Mouse (Mus musculus): ENCODE measurements around the gene Ptpn22.

Ptpn22 gene

GRCm38 (mm10) chr3:103857977-103858563 is 1.5 kb upstream of the Ptpn22 start:
- peak in 1 of 2 experiments; percentile 42 for DNase-seq (ENCODE audit: low spot score in 2 of 2)

- DNase-seq (ENCODE audit: low spot score in 2 of 2): peak; percentile 87 to 88
Measured at GRCm38 (mm10) chr3:103859851-103860391, 326 bp downstream of the Ptpn22 start.

GRCm38 (mm10) chr3:103862721-103863220 is 3.2 kb downstream of the Ptpn22 start:
- DNase-seq (ENCODE audit: low spot score in 2 of 2): peak; percentile 32 to 33

- DNase-seq (ENCODE audit: low spot score in 2 of 2): no peak
Measured at GRCm38 (mm10) chr3:103864200-103864599, 4.6 kb downstream of the Ptpn22 start.

GRCm38 (mm10) chr3:103867424-103867971 is 7.9 kb downstream of the Ptpn22 start:
- peak; percentile 48 to 66 for DNase-seq (ENCODE audit: low spot score in 2 of 2)

GRCm38 (mm10) chr3:103868008-103868407 is 8.4 kb downstream of the Ptpn22 start:
- peak; percentile 32 to 54 for DNase-seq (ENCODE audit: low spot score in 2 of 2)

GRCm38 (mm10) chr3:103872663-103873098 is 13.1 kb downstream of the Ptpn22 start:
- DNase-seq (ENCODE audit: low spot score in 2 of 2): peak; percentile 71 to 76

- peak; percentile 42 to 49 for DNase-seq (ENCODE audit: low spot score in 2 of 2)
Measured at GRCm38 (mm10) chr3:103874329-103874728, 14.7 kb downstream of the Ptpn22 start.

- no peak for DNase-seq (ENCODE audit: low spot score in 2 of 2)
Measured at GRCm38 (mm10) chr3:103885946-103886345, 26.4 kb downstream of the Ptpn22 start.

- peak in 1 of 2 experiments; percentile 41 for DNase-seq (ENCODE audit: low spot score in 2 of 2)
Measured at GRCm38 (mm10) chr3:103887581-103887980, 28.0 kb downstream of the Ptpn22 start.

GRCm38 (mm10) chr3:103893374-103893773 is 33.8 kb downstream of the Ptpn22 start:
- DNase-seq (ENCODE audit: low spot score in 2 of 2): no peak

- peak; percentile 36 to 54 for DNase-seq (ENCODE audit: low spot score in 2 of 2)
Measured at GRCm38 (mm10) chr3:103904705-103905104, 45.1 kb downstream of the Ptpn22 start.

GRCm38 (mm10) chr3:103907335-103908030 is 47.9 kb downstream of the Ptpn22 start:
- DNase-seq (ENCODE audit: low spot score in 2 of 2): no peak

- DNase-seq (ENCODE audit: low spot score in 2 of 2): no peak
Measured at GRCm38 (mm10) chr3:103908781-103909180, 49.2 kb downstream of the Ptpn22 start.

- peak; percentile 9 to 39 for DNase-seq (ENCODE audit: low spot score in 2 of 2)
Measured at GRCm38 (mm10) chr3:103913451-103913961, 53.9 kb downstream of the Ptpn22 start.

GRCm38 (mm10) chr3:103914010-103914669 is 54.5 kb downstream of the Ptpn22 start, which contains the start of gene Rsbn1:
Gene Rsbn1, plus strand, starts transcription at chr3:103914120.
- DNase-seq (ENCODE audit: low spot score in 2 of 2): peak; percentile 99

- peak in 1 of 2 experiments; percentile 54 for DNase-seq (ENCODE audit: low spot score in 2 of 2)
Measured at GRCm38 (mm10) chr3:103914732-103915508, 55.3 kb downstream of the Ptpn22 start.

GRCm38 (mm10) chr3:103915509-103915896 is 55.9 kb downstream of the Ptpn22 start:
- DNase-seq (ENCODE audit: low spot score in 2 of 2): no peak

GRCm38 (mm10) chr3:103916205-103916838 is 56.7 kb downstream of the Ptpn22 start:
- peak; percentile 54 to 68 for DNase-seq (ENCODE audit: low spot score in 2 of 2)

GRCm38 (mm10) chr3:103916839-103917237 is 57.2 kb downstream of the Ptpn22 start:
- DNase-seq (ENCODE audit: low spot score in 2 of 2): no peak

Data from spleen, postnatal 36 days (tissue).